Mouse (Mus musculus) heart, embryonic 15.5 days (tissue): ENCODE results near the gene Igfbpl1. TPM values are rescaled to one million over a fixed set of nuclear protein-coding genes. Genes with fewer than 3 reads are reported as not detected.

ENCODE experiments used
- polyA plus RNA-seq: library from polyadenylated mRNA; unstranded; fragments of >200 nt; fragmentation: Nextera tagmentation; extraction: Ambion mirVana; gene quantifications from 2 replicates; pipeline ENCODE4 v1.2.1, GENCODE M21; 2015

The Igfbpl1 gene
- polyA plus RNA-seq, 1 experiment from 2014 or later, result 2.0 TPM

Other genes starting within 250 kb of the Igfbpl1 start
- gene Aldh1b1, start 27.9 kb downstream of the Igfbpl1 start, polyA plus RNA-seq, result 149 and 153 TPM in 2 replicates
- gene Stra6l, start 21.7 kb upstream of the Igfbpl1 start, polyA plus RNA-seq, result 0.09 and 0.34 TPM in 2 replicates
- gene Ccdc180, start 63.4 kb upstream of the Igfbpl1 start, polyA plus RNA-seq, result 0.11 TPM in 2 replicates
- 17.0 and 17.2 TPM in 2 replicates for gene Tdrd7, start 138.4 kb upstream of the Igfbpl1 start, polyA plus RNA-seq
- 170 and 195 TPM in 2 replicates for gene Tmod1, start 212.0 kb upstream of the Igfbpl1 start, polyA plus RNA-seq